Mouse (Mus musculus) embryonic facial prominence, embryonic 12.5 days (tissue): ENCODE measurements around the gene Mpzl2. TPM values are rescaled to one million over a fixed set of nuclear protein-coding genes. Genes with fewer than 3 reads are reported as not detected.

Experiments used
- ATAC-seq: fragments of 200-750 bp; cut with Nextera tagmentation; 2 replicates; pipeline ENCODE4 v1.8.0; 2017; ENCODE audit not compliant: insufficient number of reproducible peaks, insufficient read depth, low FRiP score, low TSS enrichment
- H3K27ac ChIP-seq: fragments of 300-500 bp; sonication (generic); 2 replicates; pipeline ENCODE4 v1.5.1; 2016; ENCODE audit warnings: mild to moderate bottlenecking
- H3K27me3 ChIP-seq: fragments of 300-500 bp; sonication (generic); 2 replicates; pipeline ENCODE4 v1.6.1; 2016; ENCODE audit warnings: mild to moderate bottlenecking, moderate library complexity
- H3K36me3 ChIP-seq: fragments of 300-500 bp; sonication (generic); 2 replicates; pipeline ENCODE4 v1.6.1; 2016; ENCODE audit warnings: mild to moderate bottlenecking
- H3K4me1 ChIP-seq: fragments of 300-500 bp; sonication (generic); 2 replicates; pipeline ENCODE4 v1.6.1; 2016
- H3K4me2 ChIP-seq: fragments of 300-500 bp; sonication (generic); replicated peaks from 2 replicates; pipeline ENCODE4 v1.6.1; 2016; ENCODE audit warnings: mild to moderate bottlenecking, moderate library complexity
- H3K4me3 ChIP-seq: fragments of 300-500 bp; sonication (generic); 2 replicates; pipeline ENCODE4 v1.5.1; 2016; ENCODE audit warnings: mild to moderate bottlenecking
- H3K9ac ChIP-seq: fragments of 300-500 bp; sonication (generic); 2 replicates; pipeline ENCODE4 v1.6.1; 2016; ENCODE audit warnings: mild to moderate bottlenecking, moderate library complexity
- H3K9me3 ChIP-seq: fragments of 300-500 bp; sonication (generic); 2 replicates; pipeline ENCODE4 v1.6.1; 2016; ENCODE audit warnings: mild to moderate bottlenecking, moderate library complexity
- WGBS: fragments of 180-500 bp; shearing (Covaris S2); methylation state at CpG from one replicate; pipeline ENCODE4 v1.1.7; 2016; 5-methylcytosine and 5-hydroxymethylcytosine counted together
- polyA plus RNA-seq: library from polyadenylated mRNA; unstranded; fragments of >200 nt; fragmentation: Nextera tagmentation; extraction: Ambion mirVana; gene quantifications from 2 replicates; pipeline ENCODE4 v1.2.1, GENCODE M21; 2016

Mpzl2 gene
- polyA plus RNA-seq, 1 experiment from 2014 or later: 11.3 TPM

DNA sequence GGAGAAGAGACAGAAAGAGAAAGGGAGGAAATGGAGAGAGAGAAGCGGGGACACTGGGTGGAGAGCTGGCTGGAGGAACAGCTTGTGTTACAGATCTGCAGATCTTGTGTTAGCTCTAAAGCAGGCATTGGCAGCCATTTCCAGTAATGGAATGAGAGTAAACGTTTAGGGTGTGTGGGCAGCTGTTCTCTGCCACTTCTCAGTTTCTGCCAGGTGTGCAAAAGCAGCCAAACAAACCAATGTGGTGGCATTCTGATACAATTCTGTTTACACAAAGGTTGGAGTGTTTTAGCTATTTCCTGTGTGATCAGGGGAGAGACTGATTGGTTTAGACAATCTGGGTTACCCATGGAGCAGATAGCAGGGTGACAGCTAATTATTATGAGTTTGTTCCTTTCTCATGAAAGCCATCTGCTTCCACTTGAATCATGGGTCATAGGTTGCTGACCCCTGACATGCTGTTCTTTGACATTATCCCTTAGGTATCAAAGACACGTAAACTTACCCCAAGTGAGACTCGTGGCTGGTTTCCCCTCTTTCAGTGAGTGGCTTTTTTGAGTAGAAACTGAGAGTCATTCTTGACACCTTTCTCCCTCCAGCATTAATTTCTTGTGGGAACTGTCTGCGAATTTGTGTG, 18.8 kb downstream of the Mpzl2 start:
- H3K27me3 ChIP-seq: peaks cover 10% of the 10 kb centered on the region; the same call in 1 of the 2 replicates

DNA sequence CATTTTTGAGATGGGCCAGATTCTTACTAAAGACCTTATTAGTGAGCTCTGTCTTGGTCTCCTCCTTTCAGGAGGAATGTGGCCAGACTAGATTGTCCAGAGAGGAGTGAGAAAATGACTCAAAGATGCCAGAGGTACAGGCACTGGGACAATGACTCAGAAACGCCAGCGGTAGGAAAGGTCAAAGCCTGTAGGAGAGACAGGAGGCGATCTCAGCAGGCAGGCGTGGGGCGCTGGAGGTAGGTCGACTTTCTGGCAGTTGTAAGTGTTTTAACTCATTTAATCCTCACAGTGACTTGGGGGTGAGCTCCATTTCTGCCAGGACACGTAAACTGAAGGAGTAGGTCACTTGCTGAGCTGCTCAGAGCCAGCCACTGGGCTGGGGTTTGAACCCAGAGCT, 20.6 kb downstream of the Mpzl2 start:
- Histone ChIP-seq H3K36me3 (no peaks in the 10 kb centered on the region), H3K4me2 (no peak overlapping the region), H3K9me3 (no peaks in the 10 kb centered on the region), H3K9ac (no peak overlapping the region), H3K4me1 (no peaks in the 10 kb centered on the region), H3K27me3 (peaks cover 10% of the 10 kb centered on the region; the same call in 1 of the 2 replicates), H3K4me3 (no peak overlapping the region), H3K27ac (no peak overlapping the region)
- ATAC-seq: no peak
- WGBS: 25% methylated on average over 7 of the region's 7 CpGs

More for the DNA sequence above, 18.8 kb downstream of the Mpzl2 start:
- H3K36me3 ChIP-seq: no peaks in the 10 kb centered on the region
- no peak overlapping the region for H3K4me2 ChIP-seq
- H3K27ac ChIP-seq: no peak overlapping the region
- no peaks in the 10 kb centered on the region for H3K9me3 ChIP-seq
- no peak overlapping the region for H3K4me3 ChIP-seq
- ATAC-seq: no peak
- 14% methylated on average over 5 of the region's 5 CpGs for WGBS
- H3K4me1 ChIP-seq: no peaks in the 10 kb centered on the region
- H3K9ac ChIP-seq: no peak overlapping the region

- WGBS: 74% methylated on average over 3 of the region's 3 CpGs
- no peaks in the 10 kb centered on the region for H3K36me3 ChIP-seq
- H3K27ac ChIP-seq: no peak overlapping the region
- no peak overlapping the region for H3K4me3 ChIP-seq
- H3K4me1 ChIP-seq: no peaks in the 10 kb centered on the region
- no peaks in the 10 kb centered on the region for H3K9me3 ChIP-seq
- H3K4me2 ChIP-seq: no peak overlapping the region
- H3K27me3 ChIP-seq: peaks cover 5% of the 10 kb centered on the region; the same call in 1 of the 2 replicates
- ATAC-seq: no peak
- no peak overlapping the region for H3K9ac ChIP-seq
Measured at GRCm38 (mm10) chr9:45062677-45063076, 23.1 kb downstream of the Mpzl2 start.

DNA sequence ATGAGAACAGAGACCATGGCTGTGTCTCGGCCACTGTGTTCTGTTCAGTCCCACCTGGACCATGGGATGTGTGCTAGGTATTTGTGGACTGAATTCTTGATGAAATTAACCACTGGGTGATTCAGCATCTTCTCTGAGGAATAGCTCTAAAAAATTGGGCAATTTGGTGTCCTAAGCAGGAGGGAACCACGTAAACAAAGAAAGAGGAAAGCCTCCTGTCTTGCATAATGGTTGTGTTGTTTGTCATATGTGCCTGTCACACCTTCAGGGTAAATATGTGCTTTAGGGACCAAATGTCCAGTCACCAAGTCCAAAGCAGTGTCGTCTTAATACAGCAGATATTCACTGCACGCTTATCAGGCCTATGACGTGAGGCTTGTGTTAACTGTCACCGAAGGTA, 24.8 kb downstream of the Mpzl2 start:
- no peak for ATAC-seq
- WGBS: 69% methylated on average over 6 of the region's 6 CpGs

GRCm38 (mm10) chr9:45066735-45067134, 27.1 kb downstream of the Mpzl2 start:
- WGBS: 89% methylated on average over 4 of the region's 4 CpGs
- H3K4me3 ChIP-seq: no peak overlapping the region
- no peak for ATAC-seq
- no peaks in the 10 kb centered on the region for H3K9me3 ChIP-seq
- H3K4me1 ChIP-seq: no peaks in the 10 kb centered on the region
- no peak overlapping the region for H3K9ac ChIP-seq
- no peaks in the 10 kb centered on the region for H3K27me3 ChIP-seq
- no peak overlapping the region for H3K4me2 ChIP-seq
- no peak overlapping the region for H3K27ac ChIP-seq
- no peaks in the 10 kb centered on the region for H3K36me3 ChIP-seq

More for the DNA sequence above, 24.8 kb downstream of the Mpzl2 start:
- Histone ChIP-seq H3K9ac (no peak overlapping the region), H3K27ac (no peak overlapping the region), H3K4me2 (no peak overlapping the region), H3K4me1 (no peaks in the 10 kb centered on the region), H3K9me3 (no peaks in the 10 kb centered on the region), H3K36me3 (no peaks in the 10 kb centered on the region), H3K4me3 (no peak overlapping the region), H3K27me3 (no peaks in the 10 kb centered on the region)

DNA sequence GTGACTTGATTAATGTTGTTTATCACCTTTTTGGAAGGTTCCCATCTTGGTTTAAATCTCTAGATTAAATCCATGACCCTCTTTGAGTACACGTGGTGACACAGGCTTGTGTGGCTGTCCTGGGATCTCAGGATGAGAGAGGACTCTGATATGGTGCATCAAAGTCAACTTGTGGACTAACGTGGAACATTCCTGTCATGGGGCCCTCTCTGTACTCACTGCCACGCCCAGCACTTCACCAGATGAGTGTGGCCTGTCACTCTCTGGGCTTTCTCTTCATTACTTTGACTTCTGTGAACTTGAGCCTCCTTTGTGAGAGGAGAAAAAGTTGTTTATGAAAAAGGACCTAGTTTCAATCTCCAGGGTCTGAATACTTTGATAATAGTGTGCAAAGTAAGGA, 32.2 kb downstream of the Mpzl2 start:
- 64% methylated on average over 3 of the region's 3 CpGs for WGBS

GRCm38 (mm10) chr9:45077859-45078258, 38.3 kb downstream of the Mpzl2 start:
- H3K4me2 ChIP-seq: no peak overlapping the region
- H3K4me3 ChIP-seq: no peak overlapping the region
- no peaks in the 10 kb centered on the region for H3K27me3 ChIP-seq
- no peak overlapping the region for H3K27ac ChIP-seq
- H3K4me1 ChIP-seq: no peaks in the 10 kb centered on the region
- no peak for ATAC-seq
- H3K9me3 ChIP-seq: no peaks in the 10 kb centered on the region
- 69% methylated on average over 3 of the region's 3 CpGs for WGBS
- no peaks in the 10 kb centered on the region for H3K36me3 ChIP-seq
- H3K9ac ChIP-seq: no peak overlapping the region

More for the DNA sequence above, 32.2 kb downstream of the Mpzl2 start:
- H3K4me2 ChIP-seq: no peak overlapping the region
- H3K27me3 ChIP-seq: no peaks in the 10 kb centered on the region
- no peak overlapping the region for H3K9ac ChIP-seq
- no peak for ATAC-seq
- no peak overlapping the region for H3K27ac ChIP-seq
- H3K4me1 ChIP-seq: no peaks in the 10 kb centered on the region
- no peak overlapping the region for H3K4me3 ChIP-seq
- no peaks in the 10 kb centered on the region for H3K36me3 ChIP-seq
- H3K9me3 ChIP-seq: no peaks in the 10 kb centered on the region

DNA sequence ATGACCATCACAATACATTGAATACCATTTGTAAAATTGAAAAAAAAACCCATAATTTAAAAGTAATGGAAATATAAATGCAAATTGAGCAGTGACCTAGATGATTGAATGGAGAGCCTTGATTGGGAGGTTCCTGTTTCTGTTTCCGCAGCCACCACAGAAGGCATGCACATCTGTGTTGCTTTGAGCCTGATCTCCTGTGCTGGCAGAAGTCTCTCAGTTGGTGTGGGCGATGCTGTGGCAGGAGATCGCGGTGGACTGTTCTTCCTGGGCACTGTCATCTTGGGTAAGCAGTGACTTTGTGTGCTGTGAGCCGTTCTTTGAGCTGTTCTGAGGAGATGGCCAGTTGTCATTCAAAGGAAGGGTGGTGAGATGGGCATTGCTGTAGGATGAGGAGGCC, 39.4 kb downstream of the Mpzl2 start, which contains the start of gene Jaml:
Gene Jaml, plus strand, starts transcription at position 173 of the 400 bp plus-strand sequence.
- Histone ChIP-seq H3K4me1 (no peaks in the 10 kb centered on the region), H3K4me3 (no peak within 1 kb of the TSS), H3K27ac (no peak within 1 kb of the TSS), H3K4me2 (no peak within 1 kb of the TSS), H3K27me3 (no peaks in the 10 kb centered on the region), H3K36me3 (no peaks in the 10 kb centered on the region), H3K9me3 (no peaks in the 10 kb centered on the region), H3K9ac (no peak within 1 kb of the TSS)
- 75% methylated on average over 5 of the region's 5 CpGs for WGBS
- no peak for ATAC-seq

GRCm38 (mm10) chr9:45083132-45083531, 43.5 kb downstream of the Mpzl2 start:
- H3K4me3 ChIP-seq: no peak overlapping the region
- no peaks in the 10 kb centered on the region for H3K36me3 ChIP-seq
- H3K9me3 ChIP-seq: no peaks in the 10 kb centered on the region
- 0 out of 2 replicates have a peak, but pooled peaks cover 2% of the 10 kb centered on the region for H3K27me3 ChIP-seq
- no peak overlapping the region for H3K9ac ChIP-seq
- ATAC-seq: no peak
- H3K4me1 ChIP-seq: no peaks in the 10 kb centered on the region
- WGBS: 82% methylated on average over 3 of the region's 3 CpGs
- no peak overlapping the region for H3K4me2 ChIP-seq
- H3K27ac ChIP-seq: no peak overlapping the region

DNA sequence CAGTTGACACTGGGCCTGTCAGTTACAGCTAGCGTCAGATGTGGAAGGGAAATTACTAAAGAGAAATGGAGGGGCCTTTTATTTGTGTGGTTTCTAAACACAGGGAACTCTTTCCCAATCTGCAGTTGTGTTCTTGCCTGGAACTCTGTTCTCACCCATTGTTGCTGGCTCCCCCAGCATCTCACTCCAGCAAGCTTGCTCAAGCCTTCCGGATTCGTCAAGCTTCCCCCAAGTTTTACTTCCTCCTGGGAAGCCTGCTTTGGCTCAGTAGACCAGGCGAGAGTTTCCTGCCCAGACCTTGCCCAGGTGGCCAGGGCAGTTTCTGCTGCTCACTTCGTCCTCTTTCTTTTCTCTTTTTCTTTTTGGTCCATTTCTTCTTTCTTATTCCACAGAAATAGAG, 45.0 kb downstream of the Mpzl2 start:
- H3K9ac ChIP-seq: no peak overlapping the region
- 0 out of 2 replicates have a peak, but pooled peaks cover 2% of the 10 kb centered on the region for H3K27me3 ChIP-seq
- H3K4me3 ChIP-seq: no peak overlapping the region
- no peaks in the 10 kb centered on the region for H3K36me3 ChIP-seq
- no peaks in the 10 kb centered on the region for H3K4me1 ChIP-seq
- no peak overlapping the region for H3K4me2 ChIP-seq
- WGBS: 75% methylated on average over 5 of the region's 5 CpGs
- no peak for ATAC-seq
- H3K9me3 ChIP-seq: no peaks in the 10 kb centered on the region
- H3K27ac ChIP-seq: no peak overlapping the region

- H3K27ac ChIP-seq: no peak overlapping the region
- no peak overlapping the region for H3K4me2 ChIP-seq
- 77% methylated on average over 12 of the region's 12 CpGs for WGBS
Measured at GRCm38 (mm10) chr9:45085741-45086690, 46.4 kb downstream of the Mpzl2 start.

GRCm38 (mm10) chr9:45088040-45088439, 48.4 kb downstream of the Mpzl2 start:
- Histone ChIP-seq H3K4me1 (no peaks in the 10 kb centered on the region), H3K4me3 (no peak overlapping the region), H3K27ac (no peak overlapping the region), H3K27me3 (0 out of 2 replicates have a peak, but pooled peaks cover 2% of the 10 kb centered on the region), H3K9me3 (no peaks in the 10 kb centered on the region), H3K4me2 (no peak overlapping the region), H3K9ac (no peak overlapping the region), H3K36me3 (no peaks in the 10 kb centered on the region)
- no peak for ATAC-seq

More at GRCm38 (mm10) chr9:45085741-45086690, 46.4 kb downstream of the Mpzl2 start:
- Histone ChIP-seq H3K9ac (no peak overlapping the region), H3K36me3 (no peaks in the 10 kb centered on the region), H3K4me3 (no peak overlapping the region), H3K4me1 (no peaks in the 10 kb centered on the region), H3K27me3 (0 out of 2 replicates have a peak, but pooled peaks cover 2% of the 10 kb centered on the region), H3K9me3 (no peaks in the 10 kb centered on the region)
- no peak for ATAC-seq
